Mouse (Mus musculus) cerebellum, adult 9-11 months (tissue): ENCODE data around the gene Cemip.

Experiments
- DNase-seq: peaks from one replicate; pipeline ENCODE4 v3.0.0; 2022

The Cemip gene

GRCm38 (mm10) chr7:83952511-83952910 is 133.8 kb downstream of the Cemip start:
- DNase-seq = peak; percentile 98

- peak; percentile 38 for DNase-seq
Observed at GRCm38 (mm10) chr7:83951327-83951726, 135.0 kb downstream of the Cemip start.

GRCm38 (mm10) chr7:83949662-83950061 is 136.6 kb downstream of the Cemip start:
- DNase-seq = no peak

GRCm38 (mm10) chr7:83948743-83949142 is 137.6 kb downstream of the Cemip start:
- no peak for DNase-seq

GRCm38 (mm10) chr7:83941701-83942101 is 144.6 kb downstream of the Cemip start:
- DNase-seq = peak; percentile 83

GRCm38 (mm10) chr7:83940136-83940535 is 146.2 kb downstream of the Cemip start:
- no peak for DNase-seq

- DNase-seq = no peak
Observed at GRCm38 (mm10) chr7:83939017-83939721, 147.1 kb downstream of the Cemip start.

GRCm38 (mm10) chr7:83921637-83922036 is 164.7 kb downstream of the Cemip start:
- DNase-seq = no peak

GRCm38 (mm10) chr7:83920241-83920640 is 166.1 kb downstream of the Cemip start:
- no peak for DNase-seq

GRCm38 (mm10) chr7:83914566-83914965 is 171.7 kb downstream of the Cemip start:
- peak; percentile 77 for DNase-seq

- DNase-seq = no peak
Observed at GRCm38 (mm10) chr7:83913995-83914394, 172.3 kb downstream of the Cemip start.

GRCm38 (mm10) chr7:83913405-83913932 is 172.8 kb downstream of the Cemip start:
- no peak for DNase-seq

- DNase-seq = no peak
Observed at GRCm38 (mm10) chr7:83911909-83912308, 174.4 kb downstream of the Cemip start.

GRCm38 (mm10) chr7:83904831-83905230 is 181.5 kb downstream of the Cemip start:
- no peak for DNase-seq

GRCm38 (mm10) chr7:83902296-83903145 is 183.8 kb downstream of the Cemip start:
- DNase-seq = no peak

GRCm38 (mm10) chr7:83901425-83901824 is 184.9 kb downstream of the Cemip start:
- DNase-seq = no peak

- no peak for DNase-seq
Observed at GRCm38 (mm10) chr7:83900519-83900918, 185.8 kb downstream of the Cemip start.

- DNase-seq = no peak
Observed at GRCm38 (mm10) chr7:83898267-83898666, 188.0 kb downstream of the Cemip start.

- DNase-seq = no peak
Observed at GRCm38 (mm10) chr7:83896077-83896740, 190.1 kb downstream of the Cemip start.

GRCm38 (mm10) chr7:83894348-83894747 is 192.0 kb downstream of the Cemip start:
- DNase-seq = no peak

- no peak for DNase-seq
Observed at GRCm38 (mm10) chr7:83892333-83892669, 194.0 kb downstream of the Cemip start.

GRCm38 (mm10) chr7:83891433-83892332 is 194.6 kb downstream of the Cemip start:
- peak; percentile 98 for DNase-seq
